Mouse (Mus musculus): ENCODE measurements at regions not wholly inside any gene's neighbourhood (a gene's known extent, or its start where the extent isn't known, plus 50 kb on each side); places are given as distances from the start of the nearest gene placed in this dataset.
A peak's percentile ranks its signal among the peaks of the same experiment; 100 is the strongest.

GRCm38 (mm10) chr16:46291067-46291833 lies 136.4 kb upstream of the Gm4737 start:
- Histone ChIP-seq H3K4me2 (ENCODE audit: low read depth) (no peak overlapping the region), H3K36me3 (ENCODE audit: control insufficient read depth, insufficient read depth) (no peaks in the 10 kb centered on the region), H3K27me3 (ENCODE audit: control insufficient read depth, insufficient read depth, insufficient read length) (no peaks in the 10 kb centered on the region), H3ac (ENCODE audit: control insufficient read depth, insufficient read length) (no peak overlapping the region), H3K79me2 (ENCODE audit: control insufficient read depth, insufficient read depth) (no peaks in the 10 kb centered on the region), H3K4me3 (no peak overlapping the region)
- TF ChIP-seq MAX (IDR thresholded peaks at IDR 0.05; ENCODE audit: low read depth) (no peak), POLR2AphosphoS2 (IDR thresholded peaks at IDR 0.05; ENCODE audit: insufficient read length, low read depth) (no peak), POLR2A (IDR thresholded peaks at IDR 0.05; ENCODE audit: insufficient read length, low read depth) (no peak), REST (IDR thresholded peaks at IDR 0.05; ENCODE audit: insufficient read depth, insufficient read length) (no peak), CEBPB (IDR thresholded peaks at IDR 0.05; ENCODE audit: insufficient read depth, poor library complexity, severe bottlenecking) (no peak), TCF3 (IDR thresholded peaks at IDR 0.05; ENCODE audit: insufficient read length, low read depth) (no peak), MYOD1 (IDR thresholded peaks at IDR 0.05; ENCODE audit: control insufficient read depth in 1 of 3, insufficient read length in 2 of 3, low read depth in 2 of 3) (no peak), MYOG (IDR thresholded peaks at IDR 0.05; ENCODE audit: control insufficient read depth in 1 of 3, insufficient read depth in 1 of 3, insufficient read length in 2 of 3, low read depth in 2 of 3) (no peak), E2F4 (IDR thresholded peaks at IDR 0.05; ENCODE audit: insufficient read depth) (no peak), USF1 (IDR thresholded peaks at IDR 0.05; ENCODE audit: low read depth) (no peak), TCF12 (IDR thresholded peaks at IDR 0.05; ENCODE audit: insufficient read depth, poor library complexity, severe bottlenecking) (no peak), SRF (IDR thresholded peaks at IDR 0.05; ENCODE audit: control insufficient read depth, insufficient read length, low read depth) (no peak)

GRCm38 (mm10) chr16:46290199-46290598 lies 135.3 kb upstream of the Gm4737 start:
- H3K79me2 ChIP-seq (ENCODE audit: control insufficient read depth, insufficient read depth): no peaks in the 10 kb centered on the region
- no peaks in the 10 kb centered on the region for H3K27me3 ChIP-seq (ENCODE audit: control insufficient read depth, insufficient read depth, insufficient read length)
- TF ChIP-seq E2F4 (IDR thresholded peaks at IDR 0.05; ENCODE audit: insufficient read depth): no peak
- TF ChIP-seq POLR2AphosphoS2 (IDR thresholded peaks at IDR 0.05; ENCODE audit: insufficient read length, low read depth): no peak
- TF ChIP-seq CEBPB (IDR thresholded peaks at IDR 0.05; ENCODE audit: insufficient read depth, poor library complexity, severe bottlenecking): no peak
- TF ChIP-seq MAX (IDR thresholded peaks at IDR 0.05; ENCODE audit: low read depth): no peak
- no peak for TF ChIP-seq TCF12 (IDR thresholded peaks at IDR 0.05; ENCODE audit: insufficient read depth, poor library complexity, severe bottlenecking)
- H3K4me3 ChIP-seq: no peak overlapping the region
- no peaks in the 10 kb centered on the region for H3K36me3 ChIP-seq (ENCODE audit: control insufficient read depth, insufficient read depth)
- no peak overlapping the region for H3ac ChIP-seq (ENCODE audit: control insufficient read depth, insufficient read length)
- H3K4me2 ChIP-seq (ENCODE audit: low read depth): no peak overlapping the region

- Histone ChIP-seq H3ac (ENCODE audit: control insufficient read depth, insufficient read length) (no peak overlapping the region), H3K36me3 (ENCODE audit: control insufficient read depth, insufficient read depth) (no peaks in the 10 kb centered on the region), H3K4me3 (no peak overlapping the region), H3K27me3 (ENCODE audit: control insufficient read depth, insufficient read depth, insufficient read length) (no peaks in the 10 kb centered on the region), H3K4me2 (ENCODE audit: low read depth) (no peak overlapping the region), H3K79me2 (ENCODE audit: control insufficient read depth, insufficient read depth) (no peaks in the 10 kb centered on the region)
- TF ChIP-seq MYOD1 (IDR thresholded peaks at IDR 0.05; ENCODE audit: control insufficient read depth in 1 of 3, insufficient read length in 2 of 3, low read depth in 2 of 3): no peak
- TF ChIP-seq CEBPB (IDR thresholded peaks at IDR 0.05; ENCODE audit: insufficient read depth, poor library complexity, severe bottlenecking): no peak
- no peak for TF ChIP-seq MYOG (IDR thresholded peaks at IDR 0.05; ENCODE audit: control insufficient read depth in 1 of 3, insufficient read depth in 1 of 3, insufficient read length in 2 of 3, low read depth in 2 of 3)
- no peak for TF ChIP-seq POLR2A (IDR thresholded peaks at IDR 0.05; ENCODE audit: insufficient read length, low read depth)
- no peak for TF ChIP-seq SRF (IDR thresholded peaks at IDR 0.05; ENCODE audit: control insufficient read depth, insufficient read length, low read depth)
- no peak for TF ChIP-seq E2F4 (IDR thresholded peaks at IDR 0.05; ENCODE audit: insufficient read depth)
- no peak for TF ChIP-seq REST (IDR thresholded peaks at IDR 0.05; ENCODE audit: insufficient read depth, insufficient read length)
- TF ChIP-seq MAX (IDR thresholded peaks at IDR 0.05; ENCODE audit: low read depth): no peak
- TF ChIP-seq TCF3 (IDR thresholded peaks at IDR 0.05; ENCODE audit: insufficient read length, low read depth): no peak
- TF ChIP-seq USF1 (IDR thresholded peaks at IDR 0.05; ENCODE audit: low read depth): no peak
- no peak for TF ChIP-seq POLR2AphosphoS2 (IDR thresholded peaks at IDR 0.05; ENCODE audit: insufficient read length, low read depth)
- TF ChIP-seq TCF12 (IDR thresholded peaks at IDR 0.05; ENCODE audit: insufficient read depth, poor library complexity, severe bottlenecking): no peak
Observed at GRCm38 (mm10) chr16:46267533-46267932, 112.7 kb upstream of the Gm4737 start.

- no peaks in the 10 kb centered on the region for H3K36me3 ChIP-seq (ENCODE audit: control insufficient read depth, insufficient read depth)
- no peak overlapping the region for H3K4me3 ChIP-seq
- TF ChIP-seq SRF (IDR thresholded peaks at IDR 0.05; ENCODE audit: control insufficient read depth, insufficient read length, low read depth) (no peak), CEBPB (IDR thresholded peaks at IDR 0.05; ENCODE audit: insufficient read depth, poor library complexity, severe bottlenecking) (0 out of 2 replicates have a peak, but pooled peaks have one; percentile 3), TCF12 (IDR thresholded peaks at IDR 0.05; ENCODE audit: insufficient read depth, poor library complexity, severe bottlenecking) (peak; percentile 45), E2F4 (IDR thresholded peaks at IDR 0.05; ENCODE audit: insufficient read depth) (no peak), MYOD1 (IDR thresholded peaks at IDR 0.05; ENCODE audit: control insufficient read depth in 1 of 3, insufficient read length in 2 of 3, low read depth in 2 of 3) (peak in 2 of 3 experiments; percentile 12 to 38), MYOG (IDR thresholded peaks at IDR 0.05; ENCODE audit: control insufficient read depth in 1 of 3, insufficient read depth in 1 of 3, insufficient read length in 2 of 3, low read depth in 2 of 3) (peak in 1 of 3 experiments; percentile 49)
Observed at GRCm38 (mm10) chr16:46251639-46252038, 96.8 kb upstream of the Gm4737 start.

GRCm38 (mm10) chr16:46250943-46251342 lies 96.1 kb upstream of the Gm4737 start:
- Histone ChIP-seq H3K79me2 (ENCODE audit: control insufficient read depth, insufficient read depth) (no peaks in the 10 kb centered on the region), H3K4me2 (ENCODE audit: low read depth) (no peak overlapping the region), H3K27me3 (ENCODE audit: control insufficient read depth, insufficient read depth, insufficient read length) (no peaks in the 10 kb centered on the region), H3K36me3 (ENCODE audit: control insufficient read depth, insufficient read depth) (no peaks in the 10 kb centered on the region), H3K4me3 (no peak overlapping the region), H3ac (ENCODE audit: control insufficient read depth, insufficient read length) (no peak overlapping the region)
- TF ChIP-seq CEBPB (IDR thresholded peaks at IDR 0.05; ENCODE audit: insufficient read depth, poor library complexity, severe bottlenecking): no peak
- no peak for TF ChIP-seq TCF12 (IDR thresholded peaks at IDR 0.05; ENCODE audit: insufficient read depth, poor library complexity, severe bottlenecking)
- no peak for TF ChIP-seq MYOD1 (IDR thresholded peaks at IDR 0.05; ENCODE audit: control insufficient read depth in 1 of 3, insufficient read length in 2 of 3, low read depth in 2 of 3)
- no peak for TF ChIP-seq TCF3 (IDR thresholded peaks at IDR 0.05; ENCODE audit: insufficient read length, low read depth)
- no peak for TF ChIP-seq E2F4 (IDR thresholded peaks at IDR 0.05; ENCODE audit: insufficient read depth)
- no peak for TF ChIP-seq SRF (IDR thresholded peaks at IDR 0.05; ENCODE audit: control insufficient read depth, insufficient read length, low read depth)
- no peak for TF ChIP-seq POLR2AphosphoS2 (IDR thresholded peaks at IDR 0.05; ENCODE audit: insufficient read length, low read depth)
- TF ChIP-seq USF1 (IDR thresholded peaks at IDR 0.05; ENCODE audit: low read depth): no peak
- no peak for TF ChIP-seq REST (IDR thresholded peaks at IDR 0.05; ENCODE audit: insufficient read depth, insufficient read length)
- no peak for TF ChIP-seq MAX (IDR thresholded peaks at IDR 0.05; ENCODE audit: low read depth)

More at GRCm38 (mm10) chr16:46251639-46252038, 96.8 kb upstream of the Gm4737 start:
- no peaks in the 10 kb centered on the region for H3K27me3 ChIP-seq (ENCODE audit: control insufficient read depth, insufficient read depth, insufficient read length)
- H3K79me2 ChIP-seq (ENCODE audit: control insufficient read depth, insufficient read depth): no peaks in the 10 kb centered on the region
- no peak overlapping the region for H3ac ChIP-seq (ENCODE audit: control insufficient read depth, insufficient read length)
- no peak overlapping the region for H3K4me2 ChIP-seq (ENCODE audit: low read depth)

Data from myocyte (in vitro differentiated cells).